Mouse (Mus musculus): ENCODE measurements around the gene Olfr851. TPM values are rescaled to one million over a fixed set of nuclear protein-coding genes. Genes with fewer than 3 reads are reported as not detected.

The Olfr851 gene
- polyA plus RNA-seq (2014; fragmentation: Nextera tagmentation; extraction: Ambion mirVana): not detected in 2 replicates

DNA sequence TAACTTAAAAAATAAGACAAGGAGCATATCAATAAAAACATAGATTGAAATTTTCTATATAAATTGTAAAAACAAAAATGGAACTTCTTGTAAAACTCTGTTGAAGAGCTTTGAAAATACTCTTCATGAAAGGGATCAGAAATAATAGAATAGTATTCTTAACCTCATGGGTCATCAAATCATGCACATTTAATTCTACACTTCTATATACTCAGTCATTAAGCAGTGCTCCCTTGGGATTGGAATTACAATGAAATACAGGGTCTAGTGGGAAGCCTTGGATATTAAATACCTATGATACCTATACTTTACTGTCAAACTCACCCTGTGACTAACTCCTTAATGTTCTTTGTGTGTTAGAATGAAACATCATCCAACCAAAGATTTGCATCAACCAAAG lies at the start of gene Olfr851:
TSS of gene Olfr851 (plus strand) at position 301 of the 400 bp plus-strand sequence.
- H3K9ac ChIP-seq: no peak within 1 kb of the TSS
- no peak within 1 kb of the TSS for H3K27ac ChIP-seq (ENCODE audit: low read depth)
- no peaks in the 10 kb centered on the region for H3K27me3 ChIP-seq (ENCODE audit: insufficient read depth, low read length)
- ATAC-seq (ENCODE audit: insufficient read depth) (no peak), DNase-seq (no peak)
- no peaks in the 10 kb centered on the region; the same call in 1 of the 2 replicates for H3K9me3 ChIP-seq (ENCODE audit: low read depth, low read length)
- no peak within 1 kb of the TSS for H3K4me2 ChIP-seq
- H3K4me3 ChIP-seq (ENCODE audit: low read depth, low read length): no peak within 1 kb of the TSS
- TF ChIP-seq CTCF (IDR thresholded peaks at IDR 0.05; ENCODE audit: low read depth): no peak
- no peaks in the 10 kb centered on the region for H3K36me3 ChIP-seq (ENCODE audit: insufficient read depth)
- H3K4me1 ChIP-seq (ENCODE audit: insufficient read depth): no peaks in the 10 kb centered on the region

DNA sequence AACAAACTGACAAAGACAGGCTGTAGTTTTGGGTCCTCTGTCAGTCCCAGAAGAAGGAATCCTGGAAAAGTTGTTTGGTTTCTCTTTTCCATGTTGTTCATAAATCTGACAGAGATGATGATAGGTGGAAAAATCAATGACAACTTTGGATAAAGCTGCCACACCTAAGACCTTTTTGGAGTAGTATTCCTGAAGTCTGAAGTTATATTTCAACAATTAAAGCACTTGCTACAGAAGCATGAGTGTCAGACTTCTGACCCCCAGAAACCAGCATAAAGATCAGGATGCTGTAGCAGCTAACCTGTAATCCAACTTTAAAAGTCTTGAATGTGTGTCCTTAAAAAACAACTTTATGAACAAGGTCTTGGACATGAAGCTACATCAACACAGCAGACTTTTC lies 14.9 kb upstream of the Olfr851 start, which contains the start of gene Olfr850:
TSS of gene Olfr850 (minus strand) at position 101 of the 400 bp plus-strand sequence.
- no peaks in the 10 kb centered on the region for H3K27me3 ChIP-seq (ENCODE audit: insufficient read depth, low read length)

GRCm38 (mm10) chr9:19540976-19541375 lies 47.9 kb downstream of the Olfr851 start, which contains the start of gene Olfr853:
Gene Olfr853, minus strand, starts transcription at chr9:19541076.
- no peak within 1 kb of the TSS for H3K4me3 ChIP-seq (ENCODE audit: low read depth, low read length)

More for the DNA sequence above, 14.9 kb upstream of the Olfr851 start, which contains the start of gene Olfr850:
- no peaks in the 10 kb centered on the region for H3K9me3 ChIP-seq (ENCODE audit: low read depth, low read length)
- no peak within 1 kb of the TSS for H3K27ac ChIP-seq (ENCODE audit: low read depth)
- DNase-seq (no peak), ATAC-seq (ENCODE audit: insufficient read depth) (no peak)
- no peak for TF ChIP-seq CTCF (IDR thresholded peaks at IDR 0.05; ENCODE audit: low read depth)
- H3K4me1 ChIP-seq (ENCODE audit: insufficient read depth): no peaks in the 10 kb centered on the region
- no peak within 1 kb of the TSS for H3K4me3 ChIP-seq (ENCODE audit: low read depth, low read length)
- H3K36me3 ChIP-seq (ENCODE audit: insufficient read depth): no peaks in the 10 kb centered on the region
- no peak within 1 kb of the TSS for H3K9ac ChIP-seq
- H3K4me2 ChIP-seq: no peak within 1 kb of the TSS

More at GRCm38 (mm10) chr9:19540976-19541375, 47.9 kb downstream of the Olfr851 start, which contains the start of gene Olfr853:
- DNase-seq (no peak), ATAC-seq (ENCODE audit: insufficient read depth) (no peak)
- Histone ChIP-seq H3K9ac (no peak within 1 kb of the TSS), H3K27me3 (ENCODE audit: insufficient read depth, low read length) (no peaks in the 10 kb centered on the region), H3K4me2 (no peak within 1 kb of the TSS), H3K36me3 (ENCODE audit: insufficient read depth) (no peaks in the 10 kb centered on the region), H3K9me3 (ENCODE audit: low read depth, low read length) (no peaks in the 10 kb centered on the region), H3K27ac (ENCODE audit: low read depth) (no peak within 1 kb of the TSS), H3K4me1 (ENCODE audit: insufficient read depth) (no peaks in the 10 kb centered on the region)
- WGBS: 67% methylated on average over 1 of the region's 1 CpGs
- TF ChIP-seq CTCF (IDR thresholded peaks at IDR 0.05; ENCODE audit: low read depth): no peak

Other genes starting within 250 kb of the Olfr851 start
- not detected in 2 replicates for gene Olfr843, start 241.3 kb upstream of the Olfr851 start, polyA plus RNA-seq (2014; fragmentation: Nextera tagmentation; extraction: Ambion mirVana)
- not detected in 2 replicates for gene Olfr844, start 176.9 kb upstream of the Olfr851 start, polyA plus RNA-seq (2014; fragmentation: Nextera tagmentation; extraction: Ambion mirVana)
- not detected in 2 replicates for gene Olfr845, start 156.8 kb upstream of the Olfr851 start, polyA plus RNA-seq (2014; fragmentation: Nextera tagmentation; extraction: Ambion mirVana)
- gene Olfr846, start 129.3 kb upstream of the Olfr851 start, polyA plus RNA-seq (2014; fragmentation: Nextera tagmentation; extraction: Ambion mirVana): not detected in 2 replicates
- not detected in 2 replicates for gene Olfr847, start 114.6 kb upstream of the Olfr851 start, polyA plus RNA-seq (2014; fragmentation: Nextera tagmentation; extraction: Ambion mirVana)
- gene Olfr849, start 53.0 kb upstream of the Olfr851 start, polyA plus RNA-seq (2014; fragmentation: Nextera tagmentation; extraction: Ambion mirVana): not detected in 2 replicates
- not detected in 2 replicates for gene Olfr850, start 15.0 kb upstream of the Olfr851 start, polyA plus RNA-seq (2014; fragmentation: Nextera tagmentation; extraction: Ambion mirVana)
- not detected in 2 replicates for gene Olfr853, start 47.8 kb downstream of the Olfr851 start, polyA plus RNA-seq (2014; fragmentation: Nextera tagmentation; extraction: Ambion mirVana)
- gene Olfr854, start 74.1 kb downstream of the Olfr851 start, polyA plus RNA-seq (2014; fragmentation: Nextera tagmentation; extraction: Ambion mirVana): not detected in 2 replicates
- gene Olfr855, start 89.3 kb downstream of the Olfr851 start, polyA plus RNA-seq (2014; fragmentation: Nextera tagmentation; extraction: Ambion mirVana): not detected in 2 replicates
- 31.5 and 33.3 TPM in 2 replicates for gene Zfp317, start 128.8 kb downstream of the Olfr851 start, polyA plus RNA-seq (2014; fragmentation: Nextera tagmentation; extraction: Ambion mirVana)
- not detected in 2 replicates for gene Olfr857, start 216.1 kb downstream of the Olfr851 start, polyA plus RNA-seq (2014; fragmentation: Nextera tagmentation; extraction: Ambion mirVana)